Mouse (Mus musculus) heart, embryonic 16.5 days (tissue): ENCODE results near the gene Rprd1b. TPM values are rescaled to one million over a fixed set of nuclear protein-coding genes. Genes with fewer than 3 reads are reported as not detected.
A peak's percentile ranks its signal among the peaks of the same experiment; 100 is the strongest.

Source experiments
- ATAC-seq: fragments of 200-750 bp; cut with Nextera tagmentation; replicated peaks from 2 replicates; pipeline ENCODE4 v1.8.0; 2017; ENCODE audit warnings: moderate number of reproducible peaks; ENCODE audit not compliant: insufficient read depth, low FRiP score; ENCODE audit errors: extremely low read depth
- H3K27ac ChIP-seq: fragments of 300-500 bp; sonication (generic); 2 replicates; pipeline ENCODE4 v1.5.1; 2014; ENCODE audit warnings: mild to moderate bottlenecking, low read length, control low read depth, moderate library complexity
- H3K27me3 ChIP-seq: fragments of 300-500 bp; sonication (generic); 2 replicates; pipeline ENCODE4 v1.6.1; 2014; ENCODE audit warnings: low read length, mixed read lengths; ENCODE audit not compliant: control insufficient read depth, insufficient read depth
- H3K36me3 ChIP-seq: fragments of 300-500 bp; sonication (generic); 2 replicates; pipeline ENCODE4 v1.6.1; 2014; ENCODE audit not compliant: control insufficient read depth, insufficient read depth
- H3K4me1 ChIP-seq: fragments of 300-500 bp; sonication (generic); 2 replicates; pipeline ENCODE4 v1.6.1; 2014; ENCODE audit warnings: low read length, mixed read lengths; ENCODE audit not compliant: control insufficient read depth, insufficient read depth
- H3K4me2 ChIP-seq: fragments of 300-500 bp; sonication (generic); 2 replicates; pipeline ENCODE4 v1.6.1; 2014; ENCODE audit warnings: low read depth, mild to moderate bottlenecking, control low read depth, low read length
- H3K4me3 ChIP-seq: fragments of 300-500 bp; sonication (generic); 2 replicates; pipeline ENCODE4 v1.5.1; 2014; ENCODE audit warnings: mild to moderate bottlenecking, control low read depth, low read length
- H3K9ac ChIP-seq: fragments of 300-500 bp; sonication (generic); 2 replicates; pipeline ENCODE4 v1.6.1; 2014; ENCODE audit warnings: low read length, control low read depth
- H3K9me3 ChIP-seq: fragments of 300-500 bp; sonication (generic); replicated peaks from 2 replicates; pipeline ENCODE4 v1.6.1; 2016; ENCODE audit warnings: low read length; ENCODE audit not compliant: control insufficient read depth
- WGBS: fragments of 180-500 bp; shearing (Covaris S2); extraction: QIAGEN DNeasy Blood & Tissue Kit; methylation state at CpG from one replicate; pipeline ENCODE4 v1.1.7; 2014; 5-methylcytosine and 5-hydroxymethylcytosine counted together
- polyA plus RNA-seq: library from polyadenylated mRNA; unstranded; fragments of >200 nt; fragmentation: Nextera tagmentation; extraction: Ambion mirVana; gene quantifications from 2 replicates; pipeline ENCODE4 v1.2.1, GENCODE M21; 2015

Gene Rprd1b
- polyA plus RNA-seq, 1 experiment from 2014 or later, result 32.0 TPM

GRCm38 (mm10) chr2:158155101-158155500 is 126.8 kb downstream of the Rprd1b start:
- ATAC-seq, result no peak
- H3K27ac ChIP-seq, result no peak overlapping the region
- no peak overlapping the region for H3K9ac ChIP-seq
- WGBS, result 82% methylated on average over 7 of the region's 7 CpGs
- H3K4me2 ChIP-seq, result no peak overlapping the region
- peaks cover 7% of the 10 kb centered on the region; the same call in 1 of the 2 replicates for H3K9me3 ChIP-seq
- H3K4me1 ChIP-seq, result peaks cover 30% of the 10 kb centered on the region
- H3K27me3 ChIP-seq, result no peaks in the 10 kb centered on the region
- no peak overlapping the region for H3K4me3 ChIP-seq
- H3K36me3 ChIP-seq, result no peaks in the 10 kb centered on the region

GRCm38 (mm10) chr2:158155615-158156014 is 127.3 kb downstream of the Rprd1b start:
- ATAC-seq, result no peak
- 69% methylated on average over 2 of the region's 2 CpGs for WGBS
- H3K36me3 ChIP-seq, result no peaks in the 10 kb centered on the region

GRCm38 (mm10) chr2:158156487-158156886 is 128.2 kb downstream of the Rprd1b start:
- Histone ChIP-seq H3K4me2 (no peak overlapping the region), H3K27ac (no peak overlapping the region), H3K27me3 (no peaks in the 10 kb centered on the region), H3K9me3 (no peaks in the 10 kb centered on the region), H3K4me3 (no peak overlapping the region), H3K9ac (no peak overlapping the region), H3K4me1 (peaks cover 36% of the 10 kb centered on the region), H3K36me3 (no peaks in the 10 kb centered on the region)
- no peak for ATAC-seq
- 87% methylated on average over 9 of the region's 9 CpGs for WGBS

More at GRCm38 (mm10) chr2:158155615-158156014, 127.3 kb downstream of the Rprd1b start:
- Histone ChIP-seq H3K4me3 (no peak overlapping the region), H3K9me3 (peaks cover 7% of the 10 kb centered on the region; the same call in 1 of the 2 replicates), H3K4me1 (peaks cover 36% of the 10 kb centered on the region), H3K27me3 (no peaks in the 10 kb centered on the region), H3K27ac (no peak overlapping the region), H3K9ac (no peak overlapping the region), H3K4me2 (no peak overlapping the region)

- Histone ChIP-seq H3K4me2 (no peak overlapping the region), H3K36me3 (no peaks in the 10 kb centered on the region), H3K9ac (no peak overlapping the region), H3K27ac (no peak overlapping the region), H3K4me1 (peaks cover 29% of the 10 kb centered on the region), H3K27me3 (no peaks in the 10 kb centered on the region), H3K9me3 (no peaks in the 10 kb centered on the region), H3K4me3 (no peak overlapping the region)
- 75% methylated on average over 8 of the region's 8 CpGs for WGBS
- ATAC-seq, result no peak
Measured at GRCm38 (mm10) chr2:158157654-158158053, 129.4 kb downstream of the Rprd1b start.

- ATAC-seq, result peak; percentile 72; the same call in 1 of the 2 replicates
- Histone ChIP-seq H3K9ac (peak overlapping the region; percentile 68; the same call in 1 of the 2 replicates), H3K27me3 (no peaks in the 10 kb centered on the region), H3K36me3 (no peaks in the 10 kb centered on the region), H3K4me3 (peak overlapping the region; percentile 38), H3K4me2 (peak overlapping the region; percentile 64), H3K9me3 (no peaks in the 10 kb centered on the region), H3K4me1 (peaks cover 17% of the 10 kb centered on the region), H3K27ac (peak overlapping the region; percentile 84)
- 18% methylated on average over 7 of the region's 7 CpGs for WGBS
Measured at GRCm38 (mm10) chr2:158159376-158160235, 131.3 kb downstream of the Rprd1b start.

GRCm38 (mm10) chr2:158161761-158162160 is 133.5 kb downstream of the Rprd1b start:
- 70% methylated on average over 6 of the region's 6 CpGs for WGBS
- no peak overlapping the region for H3K27ac ChIP-seq
- H3K4me3 ChIP-seq, result no peak overlapping the region
- H3K9ac ChIP-seq, result no peak overlapping the region
- no peaks in the 10 kb centered on the region for H3K9me3 ChIP-seq
- ATAC-seq, result no peak
- no peak overlapping the region for H3K4me2 ChIP-seq
- no peaks in the 10 kb centered on the region for H3K27me3 ChIP-seq
- H3K4me1 ChIP-seq, result peaks cover 18% of the 10 kb centered on the region
- no peaks in the 10 kb centered on the region for H3K36me3 ChIP-seq

GRCm38 (mm10) chr2:158163034-158163433 is 134.7 kb downstream of the Rprd1b start:
- no peak for ATAC-seq
- Histone ChIP-seq H3K27ac (no peak overlapping the region), H3K4me1 (peaks cover 30% of the 10 kb centered on the region), H3K9ac (no peak overlapping the region), H3K27me3 (no peaks in the 10 kb centered on the region), H3K9me3 (no peaks in the 10 kb centered on the region), H3K36me3 (no peaks in the 10 kb centered on the region), H3K4me2 (no peak overlapping the region), H3K4me3 (no peak overlapping the region)
- 64% methylated on average over 6 of the region's 6 CpGs for WGBS

- 82% methylated on average over 4 of the region's 4 CpGs for WGBS
- Histone ChIP-seq H3K27ac (no peak overlapping the region), H3K4me3 (no peak overlapping the region), H3K27me3 (no peaks in the 10 kb centered on the region), H3K9ac (no peak overlapping the region), H3K9me3 (no peaks in the 10 kb centered on the region), H3K36me3 (no peaks in the 10 kb centered on the region), H3K4me2 (no peak overlapping the region), H3K4me1 (peaks cover 31% of the 10 kb centered on the region)
- no peak for ATAC-seq
Measured at GRCm38 (mm10) chr2:158165776-158166175, 137.5 kb downstream of the Rprd1b start.

- no peaks in the 10 kb centered on the region for H3K9me3 ChIP-seq
- no peak overlapping the region for H3K4me3 ChIP-seq
- no peak for ATAC-seq
- peaks cover 31% of the 10 kb centered on the region for H3K4me1 ChIP-seq
- no peaks in the 10 kb centered on the region for H3K36me3 ChIP-seq
- H3K4me2 ChIP-seq, result peak overlapping the region; percentile 15; the same call in 1 of the 2 replicates
- no peak overlapping the region for H3K9ac ChIP-seq
- peak overlapping the region; percentile 59 for H3K27ac ChIP-seq
- no peaks in the 10 kb centered on the region for H3K27me3 ChIP-seq
- WGBS, result 75% methylated on average over 7 of the region's 7 CpGs
Measured at GRCm38 (mm10) chr2:158166628-158167027, 138.3 kb downstream of the Rprd1b start.
